Mouse (Mus musculus): ENCODE data around the gene Tent5b. TPM values are rescaled to one million over a fixed set of nuclear protein-coding genes. Genes with fewer than 3 reads are reported as not detected.

Gene Tent5b
- total RNA-seq, 2 experiments from 2014 or later, result not detected

Other genes with a start within 250 kb of the Tent5b start
- 4.2 TPM in 1 of 2 replicates, not detected in the other for gene Map3k6, start 239.3 kb upstream of the Tent5b start, total RNA-seq (2015; ENCODE audit: low replicate concordance)
- 8.1 TPM in 1 of 2 replicates, not detected in the other for gene Map3k6, start 239.3 kb upstream of the Tent5b start, total RNA-seq (2017; ENCODE audit: low replicate concordance)
- 0.84 TPM in 1 of 2 replicates, not detected in the other for gene Sytl1, start 217.0 kb upstream of the Tent5b start, total RNA-seq (2015; ENCODE audit: low replicate concordance)
- gene Sytl1, start 217.0 kb upstream of the Tent5b start, total RNA-seq (2017; ENCODE audit: low replicate concordance), result 1.8 TPM in 1 of 2 replicates, not detected in the other
- gene Tmem222, start 202.3 kb upstream of the Tent5b start, total RNA-seq (2015; ENCODE audit: low replicate concordance), result 5.0 and 10.1 TPM in 2 replicates
- gene Tmem222, start 202.3 kb upstream of the Tent5b start, total RNA-seq (2017; ENCODE audit: low replicate concordance), result 9.8 and 11.3 TPM in 2 replicates
- 16.2 and 28.5 TPM in 2 replicates for gene Wdtc1, start 126.7 kb upstream of the Tent5b start, total RNA-seq (2015; ENCODE audit: low replicate concordance)
- 9.0 and 10.1 TPM in 2 replicates for gene Wdtc1, start 126.7 kb upstream of the Tent5b start, total RNA-seq (2017; ENCODE audit: low replicate concordance)
- gene Slc9a1, start 110.4 kb upstream of the Tent5b start, total RNA-seq (2015; ENCODE audit: low replicate concordance), result 15.9 and 18.4 TPM in 2 replicates
- gene Slc9a1, start 110.4 kb upstream of the Tent5b start, total RNA-seq (2017; ENCODE audit: low replicate concordance), result 13.5 and 13.7 TPM in 2 replicates
- gene Trnp1, start 18.4 kb downstream of the Tent5b start, total RNA-seq (2015; ENCODE audit: low replicate concordance), result not detected in 2 replicates
- gene Trnp1, start 18.4 kb downstream of the Tent5b start, total RNA-seq (2017; ENCODE audit: low replicate concordance), result not detected in 2 replicates
- gene Kdf1, start 38.8 kb downstream of the Tent5b start, total RNA-seq (2015; ENCODE audit: low replicate concordance), result not detected in 2 replicates
- not detected in 2 replicates for gene Kdf1, start 38.8 kb downstream of the Tent5b start, total RNA-seq (2017; ENCODE audit: low replicate concordance)
- 57.3 and 70.0 TPM in 2 replicates for gene Nudc, start 65.9 kb downstream of the Tent5b start, total RNA-seq (2015; ENCODE audit: low replicate concordance)
- 55.3 and 88.5 TPM in 2 replicates for gene Nudc, start 65.9 kb downstream of the Tent5b start, total RNA-seq (2017; ENCODE audit: low replicate concordance)
- not detected in 2 replicates for gene Nr0b2, start 73.2 kb downstream of the Tent5b start, total RNA-seq (2015; ENCODE audit: low replicate concordance)
- not detected in 2 replicates for gene Nr0b2, start 73.2 kb downstream of the Tent5b start, total RNA-seq (2017; ENCODE audit: low replicate concordance)
- 1.7 and 3.6 TPM in 2 replicates for gene Gpatch3, start 94.6 kb downstream of the Tent5b start, total RNA-seq (2015; ENCODE audit: low replicate concordance)
- gene Gpatch3, start 94.6 kb downstream of the Tent5b start, total RNA-seq (2017; ENCODE audit: low replicate concordance), result 4.1 and 19.7 TPM in 2 replicates
- 4.2 and 12.3 TPM in 2 replicates for gene Gpn2, start 104.2 kb downstream of the Tent5b start, total RNA-seq (2015; ENCODE audit: low replicate concordance)
- 4.2 and 5.0 TPM in 2 replicates for gene Gpn2, start 104.2 kb downstream of the Tent5b start, total RNA-seq (2017; ENCODE audit: low replicate concordance)
- gene Sfn, start 122.0 kb downstream of the Tent5b start, total RNA-seq (2015; ENCODE audit: low replicate concordance), result 2.9 TPM in 1 of 2 replicates, not detected in the other
- 0.64 TPM in 1 of 2 replicates, not detected in the other for gene Sfn, start 122.0 kb downstream of the Tent5b start, total RNA-seq (2017; ENCODE audit: low replicate concordance)
- 8.3 and 19.3 TPM in 2 replicates for gene Zdhhc18, start 170.0 kb downstream of the Tent5b start, total RNA-seq (2015; ENCODE audit: low replicate concordance)
- gene Zdhhc18, start 170.0 kb downstream of the Tent5b start, total RNA-seq (2017; ENCODE audit: low replicate concordance), result 3.9 and 11.2 TPM in 2 replicates
- 1.3 and 4.0 TPM in 2 replicates for gene Pigv, start 192.5 kb downstream of the Tent5b start, total RNA-seq (2015; ENCODE audit: low replicate concordance)
- 2.7 and 3.2 TPM in 2 replicates for gene Pigv, start 192.5 kb downstream of the Tent5b start, total RNA-seq (2017; ENCODE audit: low replicate concordance)